Mouse (Mus musculus) lung, embryonic 16.5 days (tissue): ENCODE data around the gene Mgp. TPM values are rescaled to one million over a fixed set of nuclear protein-coding genes. Genes with fewer than 3 reads are reported as not detected.
A peak's percentile ranks its signal among the peaks of the same experiment; 100 is the strongest.

ENCODE experiments used
- ATAC-seq: fragments of 200-750 bp; cut with Nextera tagmentation; 2 replicates; pipeline ENCODE4 v1.8.0; 2017; ENCODE audit warnings: low read depth, mild to moderate bottlenecking, moderate library complexity
- H3K27ac ChIP-seq: fragments of 300-500 bp; sonication (generic); 2 replicates; pipeline ENCODE4 v1.5.1; 2014; ENCODE audit warnings: mild to moderate bottlenecking, control low read depth, low read length
- H3K27me3 ChIP-seq: fragments of 300-500 bp; sonication (generic); 2 replicates; pipeline ENCODE4 v1.6.1; 2014; ENCODE audit warnings: low read depth, low read length, mixed read lengths; ENCODE audit not compliant: control insufficient read depth, insufficient read depth
- H3K36me3 ChIP-seq: fragments of 300-500 bp; sonication (generic); 2 replicates; pipeline ENCODE4 v1.6.1; 2014; ENCODE audit warnings: low read length; ENCODE audit not compliant: control insufficient read depth, insufficient read depth
- H3K4me1 ChIP-seq: fragments of 300-500 bp; sonication (generic); replicated peaks from 2 replicates; pipeline ENCODE4 v1.6.1; 2014; ENCODE audit warnings: low read length, mixed read lengths; ENCODE audit not compliant: control insufficient read depth, insufficient read depth
- H3K4me2 ChIP-seq: fragments of 300-500 bp; sonication (generic); 2 replicates; pipeline ENCODE4 v1.6.1; 2014; ENCODE audit warnings: low read depth, low read length, control low read depth
- H3K4me3 ChIP-seq: fragments of 300-500 bp; sonication (generic); 2 replicates; pipeline ENCODE4 v1.5.1; 2014; ENCODE audit warnings: mild to moderate bottlenecking, low read length, control low read depth
- H3K9ac ChIP-seq: fragments of 300-500 bp; sonication (generic); 2 replicates; pipeline ENCODE4 v1.6.1; 2014; ENCODE audit warnings: low read length, control low read depth
- H3K9me3 ChIP-seq: fragments of 300-500 bp; sonication (generic); 2 replicates; pipeline ENCODE4 v1.6.1; 2016; ENCODE audit warnings: low read length; ENCODE audit not compliant: control insufficient read depth
- WGBS: fragments of 180-500 bp; shearing (Covaris S2); extraction: QIAGEN DNeasy Blood & Tissue Kit; methylation state at CpG from one replicate; pipeline ENCODE4 v1.1.7; 2014; 5-methylcytosine and 5-hydroxymethylcytosine counted together
- polyA plus RNA-seq: library from polyadenylated mRNA; unstranded; fragments of >200 nt; fragmentation: Nextera tagmentation; extraction: Ambion mirVana; gene quantifications from 2 replicates; pipeline ENCODE4 v1.2.1, GENCODE M21; 2015

Gene Mgp
- polyA plus RNA-seq, 1 experiment from 2014 or later: 1,118 TPM

DNA sequence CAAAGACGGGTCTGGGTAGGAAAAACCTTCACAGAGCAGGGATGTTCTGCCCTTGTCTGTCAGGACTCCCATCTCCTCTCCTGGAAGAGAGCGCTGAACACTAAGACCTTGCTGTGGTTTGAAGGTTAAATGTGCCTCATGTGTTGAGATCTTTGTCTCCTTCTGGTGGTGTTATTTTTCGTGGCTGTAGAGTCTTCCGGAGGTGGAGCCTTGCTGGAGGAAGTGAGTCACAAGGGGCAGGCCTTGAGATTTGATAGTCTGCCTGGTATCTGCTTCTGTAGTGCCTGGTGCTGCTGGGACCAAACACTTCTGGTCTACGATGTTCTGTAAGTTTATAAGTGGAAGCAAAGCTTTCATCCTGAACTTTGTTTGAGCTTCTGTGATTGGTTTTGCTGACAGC lies 26.7 kb downstream of the Mgp start:
- Histone ChIP-seq H3K4me3 (no peak overlapping the region), H3K36me3 (no peaks in the 10 kb centered on the region), H3K9me3 (no peaks in the 10 kb centered on the region), H3K27ac (no peak overlapping the region), H3K27me3 (no peaks in the 10 kb centered on the region), H3K9ac (no peak overlapping the region), H3K4me1 (peaks cover 4% of the 10 kb centered on the region), H3K4me2 (no peak overlapping the region)
- WGBS: 83% methylated on average over 5 of the region's 5 CpGs
- ATAC-seq: no peak

DNA sequence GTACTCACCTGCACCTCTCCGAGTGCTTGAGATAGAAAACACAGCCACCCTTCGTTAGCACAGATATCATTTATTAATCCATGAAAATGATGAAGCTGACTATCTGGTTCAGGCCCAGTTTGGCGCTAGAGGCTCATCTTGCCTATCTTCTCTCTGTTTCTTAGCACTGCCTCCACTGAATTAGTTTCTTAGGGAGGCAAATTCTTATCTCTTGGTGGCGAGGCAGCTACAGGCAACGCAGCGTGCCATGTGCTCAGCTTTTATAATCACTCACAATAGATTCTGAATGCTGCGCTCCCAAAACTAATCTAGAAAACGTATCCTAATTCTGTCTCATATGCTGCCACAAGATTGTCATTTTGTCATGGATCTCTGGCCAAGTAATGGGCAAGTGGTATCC lies 27.2 kb downstream of the Mgp start:
- no peak overlapping the region for H3K4me3 ChIP-seq
- 79% methylated on average over 8 of the region's 8 CpGs for WGBS

DNA sequence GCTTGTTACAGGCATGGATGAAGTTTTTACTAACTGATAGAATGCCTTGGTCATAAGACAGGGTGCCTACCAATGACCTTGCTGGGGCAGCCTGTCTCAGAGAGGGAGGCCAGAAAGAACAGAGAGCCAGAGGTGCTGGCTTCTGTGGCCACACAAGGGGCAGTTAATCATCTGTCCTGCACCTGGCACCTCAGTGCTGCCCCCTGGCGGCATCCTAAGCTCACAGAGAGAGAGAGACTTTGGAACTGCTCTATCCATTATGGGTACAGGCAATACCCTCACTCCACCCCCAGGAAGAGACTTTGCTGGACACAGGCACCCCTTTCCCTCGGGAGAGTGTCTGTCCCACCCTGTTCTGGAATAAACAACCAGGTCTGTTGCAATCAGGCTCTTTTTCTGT lies 27.8 kb downstream of the Mgp start:
- H3K9ac ChIP-seq: no peak overlapping the region
- H3K4me2 ChIP-seq: no peak overlapping the region
- H3K27ac ChIP-seq: no peak overlapping the region
- peaks cover 3% of the 10 kb centered on the region for H3K4me1 ChIP-seq
- H3K9me3 ChIP-seq: no peaks in the 10 kb centered on the region
- H3K36me3 ChIP-seq: no peaks in the 10 kb centered on the region
- no peak overlapping the region for H3K4me3 ChIP-seq
- 0% methylated on average over 2 of the region's 2 CpGs for WGBS
- no peaks in the 10 kb centered on the region for H3K27me3 ChIP-seq
- ATAC-seq: no peak

More for the DNA sequence above, 27.2 kb downstream of the Mgp start:
- ATAC-seq: no peak
- Histone ChIP-seq H3K27ac (no peak overlapping the region), H3K36me3 (no peaks in the 10 kb centered on the region), H3K9ac (no peak overlapping the region), H3K27me3 (no peaks in the 10 kb centered on the region), H3K4me2 (no peak overlapping the region), H3K9me3 (no peaks in the 10 kb centered on the region), H3K4me1 (peaks cover 4% of the 10 kb centered on the region)

DNA sequence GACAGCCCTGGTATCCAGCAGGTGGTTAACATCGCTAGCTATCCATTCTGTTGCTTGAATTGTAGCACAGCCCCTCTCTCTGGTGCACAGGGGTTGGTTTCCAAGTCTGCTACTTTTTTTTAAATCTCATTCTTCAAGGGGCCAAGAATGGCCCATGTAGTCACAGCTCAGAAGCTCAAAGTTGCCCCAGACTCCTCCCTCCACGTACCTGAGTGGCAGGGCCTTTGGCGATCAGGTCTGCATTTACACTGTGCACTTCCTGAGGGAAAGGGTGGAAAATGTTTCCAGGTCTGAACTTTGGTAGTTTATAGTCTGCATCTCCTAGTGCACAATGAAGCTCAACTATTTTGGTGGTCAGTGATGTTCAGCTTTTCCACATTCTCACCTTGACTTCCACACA lies 28.4 kb downstream of the Mgp start:
- ATAC-seq: no peak
- no peaks in the 10 kb centered on the region for H3K27me3 ChIP-seq
- no peak overlapping the region for H3K4me2 ChIP-seq
- no peaks in the 10 kb centered on the region for H3K4me1 ChIP-seq
- H3K36me3 ChIP-seq: no peaks in the 10 kb centered on the region
- H3K27ac ChIP-seq: no peak overlapping the region
- no peaks in the 10 kb centered on the region for H3K9me3 ChIP-seq
- H3K9ac ChIP-seq: no peak overlapping the region
- 93% methylated on average over 3 of the region's 3 CpGs for WGBS
- H3K4me3 ChIP-seq: no peak overlapping the region

DNA sequence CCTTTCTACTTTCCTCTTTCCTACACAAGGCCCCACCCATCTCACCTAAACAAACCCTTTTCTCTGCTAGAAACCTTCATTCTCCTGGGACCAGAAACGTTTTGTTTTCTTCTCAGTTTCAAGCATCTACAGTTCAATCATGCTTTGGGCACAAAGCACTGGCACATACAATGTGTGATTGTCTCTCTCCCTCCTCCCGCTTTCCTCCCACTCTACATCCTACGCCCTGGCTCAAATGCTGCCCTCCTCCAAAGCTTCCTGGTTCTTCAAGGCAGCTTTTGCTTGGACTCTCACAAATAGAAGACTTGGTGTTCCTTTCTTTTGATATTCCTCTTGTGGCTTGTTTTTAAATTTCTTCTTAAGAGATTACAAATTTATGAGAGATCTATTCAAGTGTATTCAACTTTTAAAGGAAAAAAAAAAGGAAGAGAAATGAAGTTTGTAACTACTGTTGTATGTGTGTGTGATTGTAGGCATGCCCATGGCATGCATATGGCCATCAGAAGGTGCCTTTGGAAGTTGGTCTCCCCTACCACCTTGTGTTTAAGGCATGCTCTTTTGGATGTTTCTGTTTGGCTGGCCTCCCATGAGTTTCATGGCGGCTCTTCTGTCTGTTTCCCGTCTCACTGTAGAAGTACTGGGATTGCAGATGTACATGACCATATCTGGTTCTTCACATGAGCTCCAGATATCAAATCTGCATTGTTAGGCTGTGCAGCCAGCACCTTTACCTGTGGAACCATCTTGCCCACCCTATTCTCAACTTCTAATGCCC lies 29.7 kb downstream of the Mgp start:
- Histone ChIP-seq H3K9me3 (no peaks in the 10 kb centered on the region), H3K9ac (no peak overlapping the region), H3K36me3 (no peaks in the 10 kb centered on the region), H3K4me1 (no peaks in the 10 kb centered on the region), H3K27me3 (no peaks in the 10 kb centered on the region), H3K27ac (no peak overlapping the region), H3K4me2 (no peak overlapping the region), H3K4me3 (no peak overlapping the region)
- WGBS: 70% methylated on average over 5 of the region's 5 CpGs
- ATAC-seq: no peak

DNA sequence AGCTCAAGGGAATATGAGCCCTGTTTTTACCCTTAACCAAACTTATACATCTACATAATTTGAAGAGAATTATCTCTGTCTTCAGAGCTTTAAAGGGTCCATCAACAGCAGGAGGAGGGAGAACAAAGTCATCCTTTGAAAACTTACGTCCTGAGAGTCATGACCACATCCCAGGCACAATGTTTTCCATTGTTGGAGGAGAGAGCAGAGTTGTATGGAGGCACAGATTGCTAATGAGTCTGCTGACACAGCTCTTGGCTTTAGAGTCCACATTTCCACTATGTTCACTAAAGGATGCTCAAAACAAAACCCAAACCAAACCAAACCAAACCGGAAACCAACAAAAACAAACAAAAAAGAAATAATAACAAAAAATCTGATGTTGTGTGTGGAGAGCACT lies 30.7 kb downstream of the Mgp start:
- no peaks in the 10 kb centered on the region for H3K36me3 ChIP-seq
- WGBS: 53% methylated on average over 2 of the region's 2 CpGs
- H3K4me2 ChIP-seq: no peak overlapping the region
- no peak for ATAC-seq
- H3K4me3 ChIP-seq: no peak overlapping the region
- no peak overlapping the region for H3K9ac ChIP-seq
- no peaks in the 10 kb centered on the region for H3K4me1 ChIP-seq
- no peaks in the 10 kb centered on the region for H3K27me3 ChIP-seq
- H3K27ac ChIP-seq: no peak overlapping the region
- no peaks in the 10 kb centered on the region for H3K9me3 ChIP-seq

DNA sequence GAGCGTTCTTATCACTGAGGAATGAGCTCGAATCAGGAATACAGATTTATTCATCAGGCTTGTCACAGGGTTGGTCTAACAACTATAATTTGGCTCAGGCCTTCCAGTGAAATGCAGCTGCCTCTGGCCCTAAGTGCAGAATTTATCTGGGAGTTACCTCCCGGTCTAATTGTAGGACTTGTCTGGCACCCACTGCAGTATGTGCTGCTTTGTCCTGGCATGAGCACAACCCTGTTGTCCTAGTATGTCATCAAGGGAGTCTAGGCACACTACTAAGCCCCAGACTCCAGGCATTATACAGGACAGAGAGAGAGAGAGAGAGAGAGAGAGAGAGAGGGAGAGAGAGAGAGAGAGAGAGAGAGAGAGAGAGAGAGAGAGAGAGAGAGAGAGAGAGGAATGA lies 38.3 kb downstream of the Mgp start:
- WGBS: 65% methylated on average over 3 of the region's 3 CpGs
- no peak for ATAC-seq

DNA sequence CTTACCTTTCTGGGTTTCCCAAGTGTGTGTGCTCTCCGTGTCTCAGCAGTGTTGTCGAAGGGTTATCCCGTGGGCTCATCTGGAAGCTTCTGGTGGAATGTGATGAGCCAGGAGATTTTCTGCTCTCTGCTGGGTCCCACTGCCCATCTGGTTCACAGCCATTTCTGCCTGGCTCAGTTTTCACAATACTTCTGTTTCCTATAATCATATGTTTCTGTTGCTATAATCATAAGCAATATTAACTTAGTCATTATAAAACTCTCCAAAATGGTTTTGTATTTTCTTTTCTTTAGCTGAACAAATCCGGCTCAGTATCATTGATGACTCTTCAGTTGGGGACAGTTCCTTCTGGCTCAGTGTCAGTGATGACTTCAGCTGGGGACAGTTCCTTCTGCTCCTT lies 40.3 kb downstream of the Mgp start, which contains the start of gene Smco3:
Gene Smco3 (minus strand): TSS at position 101 of the 400 bp plus-strand sequence.
- H3K27me3 ChIP-seq: no peaks in the 10 kb centered on the region
- H3K4me2 ChIP-seq: no peak within 1 kb of the TSS
- H3K4me3 ChIP-seq: peak within 1 kb of the TSS; percentile 23
- H3K9ac ChIP-seq: no peak within 1 kb of the TSS
- no peaks in the 10 kb centered on the region for H3K9me3 ChIP-seq
- no peaks in the 10 kb centered on the region for H3K36me3 ChIP-seq
- no peak for ATAC-seq
- H3K27ac ChIP-seq: no peak within 1 kb of the TSS
- no peaks in the 10 kb centered on the region for H3K4me1 ChIP-seq
- 33% methylated on average over 4 of the region's 4 CpGs for WGBS

More for the DNA sequence above, 38.3 kb downstream of the Mgp start:
- no peak overlapping the region for H3K27ac ChIP-seq
- H3K4me1 ChIP-seq: no peaks in the 10 kb centered on the region
- no peaks in the 10 kb centered on the region for H3K9me3 ChIP-seq
- H3K4me3 ChIP-seq: no peak overlapping the region
- no peak overlapping the region for H3K9ac ChIP-seq
- H3K4me2 ChIP-seq: no peak overlapping the region
- H3K36me3 ChIP-seq: no peaks in the 10 kb centered on the region
- no peaks in the 10 kb centered on the region for H3K27me3 ChIP-seq

DNA sequence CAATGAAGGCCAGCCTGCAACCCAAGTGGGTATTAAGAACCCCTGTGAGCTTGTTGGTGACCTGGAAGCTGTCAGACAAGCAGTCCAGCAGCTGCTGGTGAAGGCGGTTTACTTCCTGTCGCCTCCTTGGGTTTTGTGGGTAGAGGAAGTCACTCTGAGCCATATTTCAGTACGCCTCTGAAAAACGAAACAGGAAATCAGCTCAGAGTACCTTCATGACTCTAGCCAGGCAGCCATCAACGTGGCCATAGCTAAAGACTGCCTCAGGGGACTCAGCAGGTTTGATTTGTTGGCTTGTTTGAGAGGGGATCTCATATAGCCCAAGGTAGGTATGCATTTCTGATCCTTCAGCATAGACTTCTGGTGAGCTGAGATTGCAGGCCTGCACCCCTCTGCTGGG lies 43.9 kb downstream of the Mgp start:
- WGBS: 63% methylated on average over 5 of the region's 5 CpGs
- Histone ChIP-seq H3K4me1 (peaks cover 3% of the 10 kb centered on the region; the same call in 1 of the 2 replicates), H3K9me3 (no peaks in the 10 kb centered on the region)

More for the DNA sequence above, 43.9 kb downstream of the Mgp start:
- no peak for ATAC-seq
- H3K9ac ChIP-seq: no peak overlapping the region
- no peak overlapping the region for H3K27ac ChIP-seq
- no peak overlapping the region for H3K4me2 ChIP-seq
- no peak overlapping the region for H3K4me3 ChIP-seq
- no peaks in the 10 kb centered on the region for H3K27me3 ChIP-seq
- H3K36me3 ChIP-seq: no peaks in the 10 kb centered on the region
